Mouse (Mus musculus) G1E (cell line): ENCODE data around the gene Spag7.

Experiments
- CTCF ChIP-seq: IDR thresholded peaks from 2 replicates; pipeline ENCODE4 v1.5.1; 2012; ENCODE audit warnings: low read depth, low read length, inconsistent platforms, mixed read lengths
- POLR2AphosphoS5 ChIP-seq: IDR thresholded peaks from 2 replicates; pipeline ENCODE4 v1.6.1; 2012; ENCODE audit warnings: low read depth, low read length, inconsistent platforms; ENCODE audit not compliant: insufficient replicate concordance
- TAL1 ChIP-seq: conservative IDR thresholded peaks from 2 replicates; pipeline ENCODE4 v1.6.1; 2012; ENCODE audit warnings: low read depth, low read length, inconsistent platforms, mixed read lengths

DNA sequence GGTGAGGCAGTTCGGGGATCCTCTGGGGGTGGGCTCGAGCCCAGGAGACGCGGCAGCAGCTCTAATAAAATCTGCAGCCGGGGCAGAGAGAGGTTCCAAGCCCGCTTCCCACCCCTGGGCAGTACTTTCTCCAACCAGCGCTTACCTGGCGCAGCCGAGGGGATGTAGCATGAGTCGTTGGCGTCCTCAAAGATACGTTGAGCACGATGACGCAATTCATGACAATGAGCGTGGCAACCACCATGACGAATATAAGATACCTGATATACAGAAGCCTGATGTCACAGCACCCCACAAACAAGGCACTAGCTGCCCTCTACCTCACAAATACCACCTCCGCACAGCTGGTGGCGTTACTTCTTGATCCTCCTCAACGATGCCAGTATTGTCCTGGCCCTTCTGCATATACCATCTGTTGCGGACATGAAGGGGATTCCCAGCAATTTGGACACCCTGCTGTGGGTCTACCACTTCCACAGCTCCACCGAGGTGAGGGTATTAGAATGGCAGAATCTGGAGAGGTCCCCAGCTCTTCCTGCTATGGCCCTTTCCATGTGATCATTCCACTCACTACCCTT is 53.6 kb downstream of the Spag7 start, which contains the start of gene 4930544D05Rik:
- TF ChIP-seq CTCF (no peak), POLR2AphosphoS5 (no peak), TAL1 (no peak)
